Mouse (Mus musculus) intestine, embryonic 14.5 days (tissue): ENCODE results near the gene 5430427O19Rik. TPM values are rescaled to one million over a fixed set of nuclear protein-coding genes. Genes with fewer than 3 reads are reported as not detected.

Experiments used
- ATAC-seq: fragments of 200-750 bp; cut with Nextera tagmentation; replicated peaks from 2 replicates; pipeline ENCODE4 v1.8.0; 2017; ENCODE audit warnings: low read depth, moderate number of reproducible peaks, moderate TSS enrichment, moderate library complexity; ENCODE audit not compliant: low FRiP score, low TSS enrichment
- DNase-seq: peaks from one replicate; pipeline ENCODE4 v3.0.0-alpha.2; 2018; ENCODE audit warnings: low spot score
- H3K27ac ChIP-seq: fragments of 300-500 bp; sonication (generic); 2 replicates; pipeline ENCODE4 v1.5.1; 2014; ENCODE audit warnings: low read depth, mild to moderate bottlenecking, control low read depth
- H3K27me3 ChIP-seq: fragments of 300-500 bp; sonication (generic); replicated peaks from 2 replicates; pipeline ENCODE4 v1.6.1; 2014; ENCODE audit warnings: low read length, control low read depth; ENCODE audit not compliant: control insufficient read depth, insufficient read depth
- H3K36me3 ChIP-seq: fragments of 300-500 bp; sonication (generic); 2 replicates; pipeline ENCODE4 v1.6.1; 2014; ENCODE audit warnings: low read length, control low read depth; ENCODE audit not compliant: control insufficient read depth, insufficient read depth
- H3K4me1 ChIP-seq: fragments of 300-500 bp; sonication (generic); replicated peaks from 2 replicates; pipeline ENCODE4 v1.6.1; 2014; ENCODE audit warnings: low read length, control low read depth, mixed read lengths; ENCODE audit not compliant: control insufficient read depth, insufficient read depth
- H3K4me2 ChIP-seq: fragments of 300-500 bp; sonication (generic); 2 replicates; pipeline ENCODE4 v1.6.1; 2014; ENCODE audit warnings: low read length
- H3K4me3 ChIP-seq: fragments of 300-500 bp; sonication (generic); 2 replicates; pipeline ENCODE4 v1.5.1; 2014; ENCODE audit warnings: low read depth, low read length, control low read depth, mixed read lengths
- H3K9ac ChIP-seq: fragments of 300-500 bp; sonication (generic); 2 replicates; pipeline ENCODE4 v1.6.1; 2014; ENCODE audit warnings: mild to moderate bottlenecking, low read length
- H3K9me3 ChIP-seq: fragments of 300-500 bp; sonication (generic); 2 replicates; pipeline ENCODE4 v1.6.1; 2016; ENCODE audit warnings: low read length, control low read depth; ENCODE audit not compliant: control insufficient read depth
- WGBS: fragments of 180-500 bp; shearing (Covaris S2); extraction: QIAGEN DNeasy Blood & Tissue Kit; methylation state at CpG from one replicate; pipeline ENCODE4 v1.1.7; 2014; 5-methylcytosine and 5-hydroxymethylcytosine counted together
- polyA plus RNA-seq: library from polyadenylated mRNA; unstranded; fragments of >200 nt; fragmentation: Nextera tagmentation; extraction: Ambion mirVana; gene quantifications from 2 replicates; pipeline ENCODE4 v1.2.1, GENCODE M21; 2014

The 5430427O19Rik gene
- polyA plus RNA-seq, result 0.14 and 0.16 TPM in 2 replicates

DNA sequence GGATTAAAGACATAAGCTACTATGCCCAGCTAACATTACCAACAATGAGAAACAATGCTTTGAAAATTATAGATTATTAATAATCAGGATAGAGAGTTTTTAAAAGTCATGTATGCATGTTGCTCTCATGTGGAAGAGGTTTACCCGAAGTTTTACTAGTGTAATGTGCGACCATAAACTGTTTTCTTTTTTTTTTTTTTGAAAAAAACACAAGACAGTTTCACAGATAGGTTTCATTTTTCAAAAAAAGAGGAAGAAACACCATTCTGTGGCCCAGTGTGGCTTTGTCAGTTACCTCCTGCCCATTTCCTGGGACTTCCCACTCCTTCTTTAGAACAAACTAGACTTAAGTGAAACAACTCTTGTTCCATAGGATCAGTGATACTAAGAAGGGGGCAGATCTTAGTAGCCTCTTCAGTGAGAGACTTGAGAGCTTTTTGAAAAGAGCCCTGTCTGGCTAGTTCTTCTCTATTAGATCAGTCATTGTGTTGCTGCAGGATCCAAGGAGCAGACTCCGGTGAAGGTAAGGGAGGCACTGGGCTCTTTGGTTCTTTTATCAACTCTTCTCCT lies at the start of gene 5430427O19Rik:
5430427O19Rik (plus strand) TSS at position 441 of the 570 bp plus-strand sequence.
- WGBS, result 92% methylated on average over 3 of the region's 3 CpGs
- no peaks in the 10 kb centered on the region for H3K27me3 ChIP-seq
- H3K9me3 ChIP-seq, result no peaks in the 10 kb centered on the region
- no peaks in the 10 kb centered on the region for H3K36me3 ChIP-seq
- no peak for DNase-seq
- no peaks in the 10 kb centered on the region for H3K4me1 ChIP-seq
- no peak within 1 kb of the TSS for H3K4me2 ChIP-seq
- ATAC-seq, result no peak
- H3K9ac ChIP-seq, result no peak within 1 kb of the TSS
- no peak within 1 kb of the TSS for H3K27ac ChIP-seq
- H3K4me3 ChIP-seq, result no peak within 1 kb of the TSS

DNA sequence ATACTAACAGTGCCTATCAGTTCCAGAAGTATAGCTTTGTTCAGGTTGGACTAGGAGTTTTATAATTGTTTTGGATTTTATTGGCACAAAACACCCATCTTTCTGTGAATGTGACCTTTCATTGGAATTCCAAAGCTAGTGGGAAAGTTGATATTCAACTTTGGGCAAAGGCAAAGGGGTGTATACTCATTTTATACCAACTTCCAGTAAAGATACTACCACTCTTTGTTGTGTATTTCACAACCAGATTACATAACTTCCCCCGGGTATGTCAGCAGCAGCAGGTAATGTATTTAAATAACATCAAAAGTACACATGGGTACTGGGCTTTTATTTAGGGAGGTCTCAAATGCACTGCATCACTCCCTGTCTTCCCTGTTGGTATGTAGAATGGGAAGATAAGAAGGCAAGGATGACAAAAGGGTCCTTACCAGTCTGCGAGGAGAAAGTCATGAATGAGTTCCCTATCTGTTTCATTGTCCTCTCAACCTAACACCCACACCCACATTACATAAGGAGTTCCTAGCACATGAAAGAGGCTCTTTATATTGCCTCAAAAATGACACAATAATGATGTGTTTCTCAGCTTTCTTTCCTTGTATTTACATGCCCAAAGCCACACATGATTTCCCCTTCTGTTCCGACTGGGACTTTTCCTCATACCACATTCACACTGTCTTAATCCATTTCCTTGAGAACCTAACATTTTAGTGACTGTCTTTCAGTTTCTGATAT lies 42.3 kb upstream of the 5430427O19Rik start:
- Histone ChIP-seq H3K4me1 (no peaks in the 10 kb centered on the region), H3K4me2 (no peak overlapping the region), H3K27ac (no peak overlapping the region), H3K9ac (no peak overlapping the region), H3K9me3 (no peaks in the 10 kb centered on the region), H3K36me3 (no peaks in the 10 kb centered on the region), H3K4me3 (no peak overlapping the region), H3K27me3 (no peaks in the 10 kb centered on the region)
- WGBS, result 78% methylated on average over 3 of the region's 3 CpGs
- no peak for ATAC-seq
- DNase-seq, result no peak

DNA sequence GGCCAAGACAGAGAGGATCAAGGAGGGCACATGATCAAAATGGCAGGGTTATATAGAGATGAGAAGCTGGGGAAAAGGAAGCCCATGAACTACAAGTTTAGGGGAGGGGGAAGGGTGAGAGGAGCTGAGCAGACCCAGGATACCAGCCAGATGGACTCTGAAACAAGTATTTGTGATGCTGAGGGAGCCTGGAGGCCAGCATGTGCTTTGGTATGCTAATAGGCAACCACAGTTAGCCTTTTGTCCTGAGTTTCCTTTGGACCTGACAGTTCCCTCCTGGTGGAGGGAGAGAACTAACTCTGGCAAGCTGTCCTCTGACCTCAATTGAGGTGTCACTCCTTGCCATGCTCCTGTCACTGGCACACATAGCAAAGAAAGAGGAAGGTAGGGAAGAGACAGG lies 41.2 kb upstream of the 5430427O19Rik start:
- Histone ChIP-seq H3K4me3 (no peak overlapping the region), H3K27me3 (no peaks in the 10 kb centered on the region), H3K9me3 (no peaks in the 10 kb centered on the region), H3K4me2 (no peak overlapping the region), H3K9ac (no peak overlapping the region), H3K4me1 (no peaks in the 10 kb centered on the region), H3K27ac (no peak overlapping the region), H3K36me3 (no peaks in the 10 kb centered on the region)
- no peak for DNase-seq
- ATAC-seq, result no peak

DNA sequence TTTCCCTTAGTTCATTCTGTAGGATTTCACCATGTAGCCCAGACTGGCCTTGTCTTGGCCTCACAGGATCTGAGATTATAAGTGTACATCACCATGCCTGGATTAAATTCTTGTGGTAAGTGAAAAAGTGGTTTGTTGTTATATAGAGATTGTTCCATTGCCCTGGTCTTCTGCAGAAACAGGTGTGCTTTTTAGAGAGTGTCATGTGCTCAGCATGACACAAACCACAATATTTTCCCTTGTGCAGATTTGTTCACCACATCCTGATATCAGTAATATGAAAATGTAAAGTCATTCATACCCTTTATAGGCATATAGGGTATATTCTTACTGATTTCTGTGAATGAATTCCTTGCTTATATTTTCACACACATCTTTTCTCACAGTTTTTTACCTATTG lies 31.0 kb upstream of the 5430427O19Rik start:
- Histone ChIP-seq H3K9me3 (no peaks in the 10 kb centered on the region), H3K36me3 (no peaks in the 10 kb centered on the region), H3K4me3 (no peak overlapping the region), H3K4me2 (no peak overlapping the region), H3K4me1 (no peaks in the 10 kb centered on the region), H3K9ac (no peak overlapping the region), H3K27me3 (no peaks in the 10 kb centered on the region), H3K27ac (no peak overlapping the region)
- ATAC-seq, result no peak
- DNase-seq, result no peak

DNA sequence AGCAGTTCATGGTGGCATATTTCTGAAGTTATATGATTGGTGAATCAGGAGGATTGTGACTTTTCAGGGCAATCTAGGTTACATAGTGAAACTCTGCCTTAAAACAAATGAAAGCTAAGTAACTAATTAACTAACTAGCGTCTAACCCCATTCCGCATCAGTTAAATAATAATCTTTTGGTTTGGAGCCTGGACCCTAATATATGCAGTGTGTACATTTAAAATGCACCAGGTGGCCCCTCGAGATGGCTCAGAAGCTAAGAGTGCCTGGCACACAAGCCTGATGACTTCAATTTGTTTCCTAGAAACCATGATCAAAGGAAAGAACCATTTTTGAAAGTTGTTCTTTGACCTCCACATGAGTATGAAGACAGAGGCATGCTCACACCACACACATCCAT lies 14.2 kb upstream of the 5430427O19Rik start:
- Histone ChIP-seq H3K4me3 (no peak overlapping the region), H3K36me3 (no peaks in the 10 kb centered on the region), H3K9ac (no peak overlapping the region), H3K9me3 (no peaks in the 10 kb centered on the region), H3K27ac (no peak overlapping the region), H3K4me1 (no peaks in the 10 kb centered on the region), H3K4me2 (no peak overlapping the region), H3K27me3 (no peaks in the 10 kb centered on the region)
- no peak for DNase-seq
- ATAC-seq, result no peak
- WGBS, result 77% methylated on average over 3 of the region's 3 CpGs

DNA sequence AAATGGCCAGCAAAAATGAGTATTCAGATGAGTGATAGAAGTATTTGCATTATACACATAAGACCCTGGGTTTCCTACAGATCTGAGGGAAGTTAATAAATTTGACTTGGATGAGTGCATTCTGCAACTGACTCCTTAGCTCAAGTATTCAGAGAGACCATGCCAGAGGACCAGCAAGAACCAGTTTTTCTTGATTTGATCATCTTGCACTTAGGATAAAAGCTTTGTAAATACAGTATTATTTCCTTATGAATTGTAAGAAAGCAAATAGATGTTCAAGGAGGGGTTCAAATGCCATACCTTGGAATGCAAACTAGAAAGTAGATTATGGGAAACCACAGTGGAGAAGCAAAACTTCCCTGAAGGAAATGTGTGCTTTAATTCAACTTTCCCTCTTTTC lies 13.0 kb upstream of the 5430427O19Rik start:
- Histone ChIP-seq H3K4me2 (no peak overlapping the region), H3K9ac (no peak overlapping the region), H3K27me3 (no peaks in the 10 kb centered on the region), H3K4me3 (no peak overlapping the region), H3K9me3 (no peaks in the 10 kb centered on the region), H3K27ac (no peak overlapping the region), H3K4me1 (no peaks in the 10 kb centered on the region), H3K36me3 (no peaks in the 10 kb centered on the region)
- ATAC-seq (no peak), DNase-seq (no peak)

DNA sequence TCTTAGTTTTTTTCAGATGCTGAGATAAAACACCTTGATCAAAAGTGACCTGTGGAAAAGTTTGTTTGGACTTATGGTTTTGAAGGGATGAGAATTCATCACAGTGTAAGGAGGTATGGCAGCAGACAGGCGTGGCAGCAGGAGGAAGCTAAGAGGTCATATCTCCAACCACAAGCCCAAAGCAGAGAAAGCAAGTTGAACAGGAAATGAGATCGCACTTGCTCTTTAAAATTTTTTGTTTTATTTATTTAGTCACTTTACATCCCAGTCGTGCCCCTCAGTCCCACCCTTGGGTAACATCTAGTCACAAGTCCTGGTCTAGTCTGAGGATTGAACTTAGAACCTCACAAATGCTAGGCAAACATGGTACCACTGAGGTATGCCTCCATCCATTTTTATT lies 2.1 kb upstream of the 5430427O19Rik start:
- 59% methylated on average over 3 of the region's 3 CpGs for WGBS

DNA sequence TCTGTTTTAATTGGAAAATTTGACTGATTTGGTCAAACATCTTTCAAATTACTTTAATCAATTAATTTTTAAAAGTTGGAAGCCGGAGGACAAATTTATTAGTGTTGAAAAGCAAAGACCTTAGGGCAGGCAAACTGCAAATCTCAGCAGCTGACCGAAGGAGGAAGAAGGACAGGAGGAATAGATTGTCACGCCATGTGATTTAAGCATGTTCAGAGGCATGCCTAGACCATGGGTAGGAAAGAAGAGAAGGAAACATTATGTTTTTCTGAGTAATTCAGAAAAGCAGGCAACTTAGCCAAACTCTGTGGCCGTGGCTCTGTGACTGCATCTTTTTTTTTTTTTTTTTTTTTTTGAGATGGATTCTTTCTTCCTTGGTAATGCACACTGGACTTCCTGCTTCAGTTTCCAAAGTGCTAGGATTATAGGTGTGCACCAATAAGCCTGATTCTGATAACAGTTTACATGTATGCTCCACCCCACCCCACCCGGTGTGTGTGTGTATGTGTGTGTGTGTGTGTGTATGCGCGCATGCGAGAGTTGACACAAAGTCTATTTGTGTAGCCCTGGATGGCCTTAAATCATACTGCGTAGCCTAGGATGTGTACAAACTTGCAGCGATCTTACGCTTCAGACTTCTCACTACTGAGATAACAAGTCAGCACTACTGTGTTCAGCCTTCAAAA lies 1.4 kb downstream of the 5430427O19Rik start:
- WGBS, result 90% methylated on average over 11 of the region's 11 CpGs

More for the DNA sequence above, 2.1 kb upstream of the 5430427O19Rik start:
- DNase-seq (no peak), ATAC-seq (no peak)
- H3K4me3 ChIP-seq, result no peak overlapping the region
- H3K9ac ChIP-seq, result no peak overlapping the region
- H3K27ac ChIP-seq, result no peak overlapping the region
- H3K4me2 ChIP-seq, result no peak overlapping the region
- H3K27me3 ChIP-seq, result no peaks in the 10 kb centered on the region
- no peaks in the 10 kb centered on the region for H3K4me1 ChIP-seq
- no peaks in the 10 kb centered on the region for H3K9me3 ChIP-seq
- H3K36me3 ChIP-seq, result no peaks in the 10 kb centered on the region

More for the DNA sequence above, 1.4 kb downstream of the 5430427O19Rik start:
- H3K27ac ChIP-seq, result no peak overlapping the region
- no peak for DNase-seq
- no peaks in the 10 kb centered on the region for H3K27me3 ChIP-seq
- no peaks in the 10 kb centered on the region for H3K9me3 ChIP-seq
- no peak for ATAC-seq
- H3K36me3 ChIP-seq, result no peaks in the 10 kb centered on the region
- H3K9ac ChIP-seq, result no peak overlapping the region
- no peaks in the 10 kb centered on the region for H3K4me1 ChIP-seq
- no peak overlapping the region for H3K4me2 ChIP-seq
- no peak overlapping the region for H3K4me3 ChIP-seq
